Mouse (Mus musculus) midbrain, embryonic 16.5 days (tissue): Measurements from ENCODE around the gene Ryr2. TPM values are rescaled to one million over a fixed set of nuclear protein-coding genes. Genes with fewer than 3 reads are reported as not detected.
"Not testable (repeated sequence)": the region's sequence is repeated elsewhere in the genome, so short reads cannot be mapped to it uniquely, and the experiment has no call there.

Source experiments
- ATAC-seq: fragments of 200-750 bp; cut with Nextera tagmentation; 2 replicates; pipeline ENCODE4 v1.8.0; 2017; ENCODE audit warnings: moderate TSS enrichment
- H3K27ac ChIP-seq: fragments of 300-500 bp; sonication (generic); 2 replicates; pipeline ENCODE4 v1.5.1; 2014; ENCODE audit warnings: mild to moderate bottlenecking, low read length, mixed read lengths
- H3K27me3 ChIP-seq: fragments of 300-500 bp; sonication (generic); 2 replicates; pipeline ENCODE4 v1.6.1; 2014; ENCODE audit warnings: low read depth, low read length, mixed read lengths; ENCODE audit not compliant: control insufficient read depth, insufficient read depth
- H3K36me3 ChIP-seq: fragments of 300-500 bp; sonication (generic); 2 replicates; pipeline ENCODE4 v1.6.1; 2014; ENCODE audit warnings: mild to moderate bottlenecking, low read length, moderate library complexity, mixed read lengths; ENCODE audit not compliant: control insufficient read depth, insufficient read depth
- H3K4me1 ChIP-seq: fragments of 300-500 bp; sonication (generic); 2 replicates; pipeline ENCODE4 v1.6.1; 2014; ENCODE audit warnings: mild to moderate bottlenecking, low read length, mixed read lengths; ENCODE audit not compliant: control insufficient read depth, insufficient read depth
- H3K4me2 ChIP-seq: fragments of 300-500 bp; sonication (generic); 2 replicates; pipeline ENCODE4 v1.6.1; 2014; ENCODE audit warnings: mild to moderate bottlenecking, low read length, mixed read lengths
- H3K4me3 ChIP-seq: fragments of 300-500 bp; sonication (generic); 2 replicates; pipeline ENCODE4 v1.5.1; 2014; ENCODE audit warnings: low read depth, mild to moderate bottlenecking, low read length, moderate library complexity, mixed read lengths
- H3K9ac ChIP-seq: fragments of 300-500 bp; sonication (generic); 2 replicates; pipeline ENCODE4 v1.6.1; 2014; ENCODE audit warnings: low read depth, low read length, mixed read lengths
- H3K9me3 ChIP-seq: fragments of 300-500 bp; sonication (generic); replicated peaks from 2 replicates; pipeline ENCODE4 v1.6.1; 2014; ENCODE audit warnings: mild to moderate bottlenecking, low read length, mixed read lengths; ENCODE audit not compliant: control insufficient read depth, poor library complexity, severe bottlenecking
- WGBS: fragments of 180-500 bp; shearing (Covaris S2); extraction: QIAGEN DNeasy Blood & Tissue Kit; methylation state at CpG from one replicate; pipeline ENCODE4 v1.1.7; 2014; 5-methylcytosine and 5-hydroxymethylcytosine counted together
- polyA plus RNA-seq: library from polyadenylated mRNA; unstranded; fragments of >200 nt; fragmentation: Nextera tagmentation; extraction: Ambion mirVana; gene quantifications from 2 replicates; pipeline ENCODE4 v1.2.1, GENCODE M21; 2015

The Ryr2 gene
- polyA plus RNA-seq, 1 experiment from 2014 or later: 3.5 TPM

DNA sequence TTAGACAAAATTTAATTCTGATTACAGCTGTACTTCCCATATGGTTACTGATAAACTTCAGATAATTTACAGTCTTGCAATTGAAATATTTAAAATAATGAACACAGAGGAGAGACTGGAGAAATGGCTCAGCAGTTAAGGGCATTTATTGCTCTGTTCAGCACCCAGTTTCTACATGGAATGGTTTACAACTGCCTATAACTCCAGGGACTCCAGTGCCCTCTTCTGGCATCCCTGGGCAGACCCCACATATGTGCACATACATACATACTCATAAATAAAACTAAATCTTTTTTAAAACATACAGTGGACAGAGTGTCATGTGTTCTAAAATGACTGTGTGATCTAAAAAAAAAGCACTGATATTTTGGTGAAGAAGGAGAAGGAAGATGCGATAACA, 262.9 kb downstream of the Ryr2 start:
- H3K4me2 ChIP-seq: no peak overlapping the region
- no peaks in the 10 kb centered on the region for H3K9me3 ChIP-seq
- 95% methylated on average over 1 of the region's 1 CpGs for WGBS
- H3K36me3 ChIP-seq: no peaks in the 10 kb centered on the region
- no peak for ATAC-seq
- no peak overlapping the region for H3K4me3 ChIP-seq
- no peaks in the 10 kb centered on the region for H3K27me3 ChIP-seq
- no peak overlapping the region for H3K9ac ChIP-seq
- no peaks in the 10 kb centered on the region for H3K4me1 ChIP-seq
- no peak overlapping the region for H3K27ac ChIP-seq

DNA sequence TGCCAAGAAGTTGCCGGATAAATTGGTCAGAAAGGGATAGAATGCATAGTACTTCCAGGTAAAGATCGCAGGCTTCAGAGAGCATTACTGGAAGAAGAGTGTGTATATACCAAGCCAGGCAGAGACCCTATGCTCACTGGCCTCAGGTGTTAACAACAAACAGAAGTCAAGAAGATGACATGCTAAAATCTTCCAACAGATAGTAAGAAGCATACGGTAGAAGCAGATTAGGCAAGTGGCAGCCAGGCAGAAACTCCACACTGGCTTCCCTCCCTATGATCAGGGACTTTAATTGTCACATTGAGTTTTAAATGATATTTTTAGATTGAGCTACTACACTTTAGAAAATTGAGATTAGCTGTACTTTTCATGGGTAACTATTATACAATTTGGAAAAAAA, 268.9 kb downstream of the Ryr2 start:
- Histone ChIP-seq H3K9ac (no peak overlapping the region), H3K4me3 (no peak overlapping the region), H3K27me3 (no peaks in the 10 kb centered on the region), H3K27ac (no peak overlapping the region), H3K9me3 (no peaks in the 10 kb centered on the region), H3K4me1 (no peaks in the 10 kb centered on the region), H3K4me2 (no peak overlapping the region), H3K36me3 (no peaks in the 10 kb centered on the region)
- ATAC-seq: no peak
- WGBS: 95% methylated on average over 3 of the region's 3 CpGs

DNA sequence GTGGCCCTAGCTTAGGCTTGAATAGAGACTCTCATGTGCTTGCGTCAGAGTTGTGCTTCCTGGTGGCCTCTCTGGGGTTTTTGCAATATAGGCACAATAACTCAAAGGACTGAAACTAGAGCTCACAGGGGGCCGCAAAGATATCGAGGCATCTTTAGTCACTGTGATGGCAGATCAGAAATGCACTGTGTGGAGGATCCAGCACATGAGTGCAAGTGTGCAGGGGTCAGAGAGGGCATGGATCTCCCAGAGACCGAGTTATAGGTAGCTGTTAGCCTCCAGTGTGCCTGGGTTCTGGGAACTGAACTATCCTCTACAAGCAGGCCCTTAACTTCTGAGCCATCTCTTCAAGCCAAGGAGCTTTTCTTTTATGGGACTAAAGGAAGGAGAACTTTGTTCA, 269.6 kb downstream of the Ryr2 start:
- Histone ChIP-seq H3K9me3 (no peaks in the 10 kb centered on the region), H3K36me3 (no peaks in the 10 kb centered on the region), H3K27ac (no peak overlapping the region), H3K4me3 (no peak overlapping the region), H3K9ac (no peak overlapping the region), H3K4me1 (no peaks in the 10 kb centered on the region), H3K4me2 (no peak overlapping the region), H3K27me3 (no peaks in the 10 kb centered on the region)
- 89% methylated on average over 4 of the region's 4 CpGs for WGBS
- no peak for ATAC-seq

DNA sequence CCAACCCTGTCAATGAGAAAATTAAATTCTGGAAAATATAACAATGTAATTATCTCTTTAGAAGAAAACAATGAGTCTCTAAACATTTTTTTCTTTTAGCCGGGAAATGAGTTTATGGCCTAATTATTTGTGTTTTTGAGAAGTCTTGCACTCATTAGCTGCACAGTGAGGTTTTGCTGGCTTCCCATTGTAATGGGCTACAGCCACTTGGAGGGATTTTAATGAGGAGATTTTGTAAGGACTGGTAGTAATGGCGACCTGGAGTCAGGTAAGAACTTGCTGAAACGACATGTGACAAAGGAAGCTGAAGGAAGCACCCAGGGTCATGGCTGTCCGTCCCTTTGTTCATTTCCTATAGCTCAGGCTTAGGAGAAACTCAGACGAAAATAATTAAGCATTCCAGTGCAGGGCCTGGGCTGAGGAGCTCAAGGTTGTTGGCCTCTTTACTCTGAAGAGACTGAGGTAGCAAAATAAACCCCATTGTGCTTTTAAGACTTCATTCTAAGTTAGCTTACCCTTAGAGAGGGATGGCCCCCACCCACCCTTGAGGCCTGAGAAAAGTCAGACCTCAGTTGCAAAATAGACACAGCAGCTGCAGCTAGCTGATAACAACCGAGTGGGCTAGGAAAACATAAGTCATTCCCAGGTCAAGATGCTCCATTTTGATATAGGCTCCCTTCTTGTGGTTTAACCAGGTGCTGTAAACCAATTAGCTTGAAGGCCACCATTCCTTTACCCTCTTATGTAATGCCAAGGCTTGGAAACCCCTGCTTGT, 270.3 kb downstream of the Ryr2 start:
- no peaks in the 10 kb centered on the region for H3K27me3 ChIP-seq
- WGBS: 47% methylated on average over 6 of the region's 6 CpGs
- H3K4me3 ChIP-seq: no peak overlapping the region
- no peak overlapping the region for H3K4me2 ChIP-seq
- no peaks in the 10 kb centered on the region for H3K9me3 ChIP-seq
- H3K36me3 ChIP-seq: no peaks in the 10 kb centered on the region
- no peaks in the 10 kb centered on the region for H3K4me1 ChIP-seq
- H3K27ac ChIP-seq: no peak overlapping the region
- H3K9ac ChIP-seq: no peak overlapping the region
- no peak for ATAC-seq

DNA sequence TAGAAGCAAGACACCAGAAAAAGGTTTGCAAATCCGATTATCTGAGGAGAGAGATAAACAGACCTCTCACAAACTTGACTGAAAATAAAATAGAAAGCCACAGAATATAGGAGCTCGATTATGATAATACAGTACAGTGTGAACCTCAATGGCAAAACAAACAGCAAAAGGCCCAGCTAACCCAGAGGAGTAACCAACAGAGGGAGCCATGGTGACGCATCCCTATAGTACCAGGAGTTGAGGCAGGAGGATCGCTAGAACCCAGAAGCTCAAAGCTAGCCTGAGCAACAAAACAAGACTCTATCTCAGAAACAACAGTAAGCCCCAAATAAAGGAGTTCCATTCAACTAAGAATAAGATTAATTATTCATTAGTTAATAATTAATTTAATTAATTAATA, 275.5 kb downstream of the Ryr2 start:
- Histone ChIP-seq H3K4me2 (no peak overlapping the region), H3K27ac (no peak overlapping the region), H3K9ac (no peak overlapping the region), H3K4me3 (no peak overlapping the region), H3K27me3 (no peaks in the 10 kb centered on the region), H3K9me3 (no peaks in the 10 kb centered on the region), H3K4me1 (no peaks in the 10 kb centered on the region), H3K36me3 (no peaks in the 10 kb centered on the region)
- WGBS: 80% methylated on average over 4 of the region's 4 CpGs
- ATAC-seq: no peak

DNA sequence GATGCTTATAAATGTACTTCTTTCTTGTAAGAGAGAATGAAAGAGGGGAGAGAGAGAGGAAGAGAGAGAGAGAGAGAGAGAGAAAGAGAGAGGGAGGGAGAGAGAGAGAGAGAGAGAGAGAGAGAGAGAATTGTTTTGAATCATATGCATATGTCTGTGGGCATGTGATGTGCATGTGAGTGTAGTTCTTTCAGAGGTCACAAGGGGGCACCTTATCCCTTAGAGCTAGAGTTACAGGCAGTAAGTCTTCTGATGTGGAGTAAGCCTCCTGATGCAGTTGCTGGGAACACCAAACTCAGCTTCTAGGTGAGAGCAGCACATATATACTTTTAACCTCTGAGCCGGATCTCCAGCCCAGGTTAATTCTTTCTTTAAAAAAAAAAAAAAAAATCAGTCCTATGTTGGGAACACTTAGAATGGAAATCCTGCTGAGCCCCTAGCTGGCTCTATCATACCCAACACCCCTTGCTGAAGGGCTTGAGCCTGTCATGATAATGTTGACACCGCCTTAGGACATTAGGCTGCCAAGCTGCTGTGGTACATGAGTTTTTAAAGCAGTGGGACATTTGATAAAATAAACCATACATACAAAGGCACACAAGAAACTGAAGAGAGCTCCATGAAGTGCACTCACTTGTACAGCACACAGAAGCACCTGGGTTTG, 281.1 kb downstream of the Ryr2 start:
- H3K36me3 ChIP-seq: no peaks in the 10 kb centered on the region
- no peaks in the 10 kb centered on the region for H3K4me1 ChIP-seq
- no peak overlapping the region for H3K27ac ChIP-seq
- no peaks in the 10 kb centered on the region for H3K9me3 ChIP-seq
- whole genome bisulfite sequencing: 97% methylated on average over 2 of the region's 2 CpGs
- no peak overlapping the region for H3K9ac ChIP-seq
- no peaks in the 10 kb centered on the region for H3K27me3 ChIP-seq
- no peak for ATAC-seq
- H3K4me2 ChIP-seq: no peak overlapping the region
- no peak overlapping the region for H3K4me3 ChIP-seq

DNA sequence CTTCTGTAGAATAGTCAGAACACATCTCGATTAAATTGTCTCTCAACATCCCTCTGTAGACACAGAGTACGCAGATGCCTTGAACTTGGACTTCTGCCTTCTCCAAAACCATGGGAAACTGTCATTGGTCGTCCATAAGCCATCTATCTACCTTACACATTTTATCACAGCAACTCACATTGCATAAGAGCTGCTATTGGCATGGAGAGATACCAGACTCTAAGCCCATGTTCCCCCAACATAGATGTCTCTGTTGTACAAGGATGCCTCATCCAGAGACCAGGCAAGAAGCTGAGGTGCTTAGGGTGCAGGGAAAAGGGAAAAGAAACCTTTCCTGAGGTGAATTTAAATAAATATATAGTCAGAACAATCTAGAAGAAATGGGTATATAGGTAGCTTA, 288.0 kb downstream of the Ryr2 start:
- Histone ChIP-seq H3K4me3 (no peak overlapping the region), H3K9ac (no peak overlapping the region), H3K27ac (no peak overlapping the region), H3K4me1 (no peaks in the 10 kb centered on the region), H3K36me3 (no peaks in the 10 kb centered on the region), H3K9me3 (no peaks in the 10 kb centered on the region), H3K4me2 (no peak overlapping the region), H3K27me3 (no peaks in the 10 kb centered on the region)
- ATAC-seq: no peak
- WGBS: 73% methylated on average over 3 of the region's 3 CpGs

DNA sequence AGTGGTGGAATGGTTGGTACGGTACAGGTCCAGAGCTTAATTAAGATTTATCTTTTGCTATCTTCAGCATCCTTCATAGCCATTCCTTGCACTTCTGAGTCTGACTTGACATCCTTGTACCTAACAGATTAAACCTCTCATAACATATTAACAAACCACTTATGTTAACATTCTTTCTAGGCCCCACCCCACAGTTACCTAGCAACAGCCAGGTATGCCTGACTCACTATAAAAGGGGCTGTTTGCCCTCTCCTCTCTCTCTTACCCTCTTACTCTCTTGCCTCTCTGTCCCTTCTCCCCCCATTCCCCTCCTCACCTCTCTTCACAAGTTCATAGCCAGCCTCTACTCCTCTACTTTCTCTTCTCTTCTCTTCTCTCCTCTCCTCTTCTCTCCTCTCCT, 297.4 kb downstream of the Ryr2 start:
- WGBS: 92% methylated on average over 1 of the region's 1 CpGs
- ATAC-seq, H3K4me1 ChIP-seq: not testable (repeated sequence)

DNA sequence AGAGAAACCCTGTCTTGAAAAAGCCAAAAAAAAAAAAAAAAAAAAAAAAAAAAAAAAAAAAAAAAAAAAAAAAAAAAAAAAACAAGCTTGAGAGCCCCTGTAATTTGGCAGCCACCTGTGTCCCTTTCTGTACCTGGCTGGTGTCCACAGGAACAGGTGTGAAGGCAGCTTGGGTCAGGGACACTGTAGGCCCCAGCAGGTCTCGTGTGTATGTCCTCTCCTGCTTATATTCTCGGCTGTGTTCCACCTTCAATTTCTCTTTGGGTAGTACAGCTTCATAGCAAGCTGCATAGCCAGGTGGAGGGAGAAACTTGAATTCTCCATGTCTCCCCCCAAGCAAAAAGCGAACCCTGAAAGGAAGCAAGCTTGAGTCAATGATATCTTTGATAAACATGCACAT, 314.2 kb downstream of the Ryr2 start:
- Histone ChIP-seq H3K9me3 (no peaks in the 10 kb centered on the region; the same call in 1 of the 2 replicates), H3K27ac (no peak overlapping the region), H3K4me2 (no peak overlapping the region), H3K36me3 (no peaks in the 10 kb centered on the region), H3K4me3 (no peak overlapping the region), H3K4me1 (no peaks in the 10 kb centered on the region), H3K27me3 (no peaks in the 10 kb centered on the region), H3K9ac (no peak overlapping the region)
- WGBS: 91% methylated on average over 3 of the region's 3 CpGs
- ATAC-seq: no peak

More for the DNA sequence above, 297.4 kb downstream of the Ryr2 start:
- not testable (repeated sequence) for H3K27me3 ChIP-seq, H3K27ac ChIP-seq, H3K4me2 ChIP-seq, H3K9ac ChIP-seq, H3K9me3 ChIP-seq, H3K4me3 ChIP-seq, H3K36me3 ChIP-seq
